Mouse (Mus musculus): Measurements from ENCODE around the gene Stc2.

Stc2 gene

GRCm38 (mm10) chr11:31366421-31366820 lies 3.5 kb downstream of the Stc2 start:
- no peak for DNase-seq (ENCODE audit: low spot score in 2 of 2)

- no peak for DNase-seq (ENCODE audit: low spot score in 2 of 2)
Observed at GRCm38 (mm10) chr11:31365981-31366380, 3.9 kb downstream of the Stc2 start.

GRCm38 (mm10) chr11:31365280-31365679 lies 4.6 kb downstream of the Stc2 start:
- no peak for DNase-seq (ENCODE audit: low spot score in 2 of 2)

- no peak for DNase-seq (ENCODE audit: low spot score in 2 of 2)
Observed at GRCm38 (mm10) chr11:31362856-31363255, 7.0 kb downstream of the Stc2 start.

GRCm38 (mm10) chr11:31362330-31362729 lies 7.5 kb downstream of the Stc2 start:
- DNase-seq (ENCODE audit: low spot score in 2 of 2) = no peak

- DNase-seq (ENCODE audit: low spot score in 2 of 2) = no peak
Observed at GRCm38 (mm10) chr11:31361047-31361446, 8.8 kb downstream of the Stc2 start.

- no peak for DNase-seq (ENCODE audit: low spot score in 2 of 2)
Observed at GRCm38 (mm10) chr11:31359283-31359902, 10.5 kb downstream of the Stc2 start.

- DNase-seq (ENCODE audit: low spot score in 2 of 2) = no peak
Observed at GRCm38 (mm10) chr11:31358453-31358852, 11.4 kb downstream of the Stc2 start.

- no peak for DNase-seq (ENCODE audit: low spot score in 2 of 2)
Observed at GRCm38 (mm10) chr11:31356866-31357265, 13.0 kb downstream of the Stc2 start.

- no peak for DNase-seq (ENCODE audit: low spot score in 2 of 2)
Observed at GRCm38 (mm10) chr11:31355737-31356136, 14.1 kb downstream of the Stc2 start.

GRCm38 (mm10) chr11:31354514-31354913 lies 15.4 kb downstream of the Stc2 start:
- no peak for DNase-seq (ENCODE audit: low spot score in 2 of 2)

Measured in spleen, postnatal 36 days (tissue).